Mouse (Mus musculus) ovary, postnatal 36 days (tissue): ENCODE measurements around the gene Olfr467.
"Not testable (repeated sequence)": the region's sequence is repeated elsewhere in the genome, so short reads cannot be mapped to it uniquely, and the experiment has no call there.

Experiments used
- DNase-seq: peaks from one replicate; pipeline ENCODE4 v3.0.0; 2022; ENCODE audit warnings: low spot score, mixed read lengths

The Olfr467 gene

GRCm38 (mm10) chr7:107811963-107812362, at the start of gene Olfr467:
TSS of gene Olfr467 (plus strand) at chr7:107812263.
- no peak for DNase-seq

GRCm38 (mm10) chr7:107770812-107771211, 41.3 kb upstream of the Olfr467 start:
- DNase-seq, result no peak

- no peak for DNase-seq
Observed at GRCm38 (mm10) chr7:107778216-107778615, 33.8 kb upstream of the Olfr467 start.

GRCm38 (mm10) chr7:107779611-107780010, 32.5 kb upstream of the Olfr467 start:
- DNase-seq, result no peak

GRCm38 (mm10) chr7:107787977-107788620, 24.0 kb upstream of the Olfr467 start:
- DNase-seq, result no peak

GRCm38 (mm10) chr7:107796500-107796899, 15.6 kb upstream of the Olfr467 start:
- no peak for DNase-seq

GRCm38 (mm10) chr7:107801108-107801507, 11.0 kb upstream of the Olfr467 start, which contains the start of gene Ovch2:
TSS of gene Ovch2 (minus strand) at chr7:107801208.
- no peak for DNase-seq

- DNase-seq, result no peak
Observed at GRCm38 (mm10) chr7:107802138-107802537, 9.9 kb upstream of the Olfr467 start.

GRCm38 (mm10) chr7:107819442-107819841, 7.4 kb downstream of the Olfr467 start:
- no peak for DNase-seq

GRCm38 (mm10) chr7:107823867-107824266, 11.8 kb downstream of the Olfr467 start:
- not testable (repeated sequence) for DNase-seq

GRCm38 (mm10) chr7:107825441-107825840, 13.4 kb downstream of the Olfr467 start, which contains the start of gene Olfr469:
TSS of gene Olfr469 (minus strand) at chr7:107825541.
- not testable (repeated sequence) for DNase-seq

GRCm38 (mm10) chr7:107841719-107842118, 29.7 kb downstream of the Olfr467 start:
- no peak for DNase-seq

- DNase-seq, result not testable (repeated sequence)
Observed at GRCm38 (mm10) chr7:107847390-107847789, 35.3 kb downstream of the Olfr467 start, which contains the start of gene Olfr470. TSS of gene Olfr470 (minus strand) at chr7:107847490.
